21 mouse cellular contexts compared by ENCODE assay signal in genomic region chrX:20761201-20761600, GRCm38 (mm10). TPM values are rescaled to one million over a fixed set of nuclear protein-coding genes. Genes with fewer than 3 reads are reported as not detected.
DNase-seq lines count a peak whose midpoint lies in the region; TF ChIP-seq lines count a peak whose summit lies in the region.
"Had no signal": no experiment of that assay in that cellular context is flagged by ENCODE, and none has a peak within 500 bp of the region (broad histone marks: within the 10 kb centered on the region; RNA-seq: fewer than 3 reads in every experiment).

No protein-coding gene starts in this region.

- peak; percentile 63 for DNase-seq in 3134 (ENCODE audit: extremely low read depth, insufficient read length, low spot score)
- peak; percentile 18 for DNase-seq in Muller cell, postnatal 12 days (ENCODE audit: inconsistent ontology term)
- DNase-seq in lung, adult 18-20 months = no peak
- no peak for DNase-seq in heart, postnatal 10 days
- DNase-seq: adrenal gland, adult 8-10 months; adrenal gland, postnatal 14 days; adrenal gland, postnatal 36 days; B cell, adult 2 months; cerebellum, adult 11-12 months; cerebellum, adult 2 months; cerebellum, adult 9-10 months; cerebellum, postnatal 10 days; cerebellum, postnatal 25 days had no signal

- H3K4me2 ChIP-seq in myocyte (ENCODE audit: low read depth) = peak overlapping the region; percentile 12
- H3K4me2 ChIP-seq: embryonic facial prominence, embryonic 13.5 days; embryonic facial prominence, embryonic 15.5 days; forebrain, embryonic 12.5 days had no signal

- no peaks in the 10 kb centered on the region for H3K79me2 ChIP-seq in myocyte (ENCODE audit: control insufficient read depth, insufficient read depth)

- H3K36me3 ChIP-seq in myocyte (ENCODE audit: control insufficient read depth, insufficient read depth) = no peaks in the 10 kb centered on the region
- H3K36me3 ChIP-seq: embryonic facial prominence, embryonic 13.5 days; embryonic facial prominence, embryonic 15.5 days; forebrain, embryonic 10.5 days; forebrain, embryonic 12.5 days; G1E had no signal

- H3K27me3 ChIP-seq in myocyte (ENCODE audit: control insufficient read depth, insufficient read depth, insufficient read length) = no peaks in the 10 kb centered on the region
- H3K27me3 ChIP-seq: CH12.LX; embryonic facial prominence, embryonic 13.5 days; embryonic facial prominence, embryonic 15.5 days; forebrain, embryonic 12.5 days had no signal

- no peak overlapping the region for H3K4me3 ChIP-seq in myocyte
- H3K4me3 ChIP-seq: embryonic facial prominence, embryonic 13.5 days; embryonic facial prominence, embryonic 15.5 days; erythroblast, embryonic 14.5 days; forebrain, embryonic 10.5 days; forebrain, embryonic 12.5 days had no signal

- TF ChIP-seq POLR2A in myocyte (IDR thresholded peaks at IDR 0.05; ENCODE audit: insufficient read length, low read depth) = no peak

- intact Hi-C loops in heart, postnatal 10 days (cut with DNase I) = no loop called here

- H3ac ChIP-seq in myocyte (ENCODE audit: control insufficient read depth, insufficient read length) = no peak overlapping the region

TF ChIP-seq in myocyte, 11 proteins besides CTCF, POLR2A, EP300 and RAD21:
- TF ChIP-seq POLR2AphosphoS2 (IDR thresholded peaks at IDR 0.05; ENCODE audit: insufficient read length, low read depth) (no peak), E2F4 (IDR thresholded peaks at IDR 0.05; ENCODE audit: insufficient read depth) (no peak), TCF3 (IDR thresholded peaks at IDR 0.05; ENCODE audit: insufficient read length, low read depth) (no peak), TCF12 (IDR thresholded peaks at IDR 0.05; ENCODE audit: insufficient read depth, poor library complexity, severe bottlenecking) (no peak), REST (IDR thresholded peaks at IDR 0.05; ENCODE audit: insufficient read depth, insufficient read length) (no peak), USF1 (IDR thresholded peaks at IDR 0.05; ENCODE audit: low read depth) (no peak), MYOD1 (IDR thresholded peaks at IDR 0.05; ENCODE audit: control insufficient read depth in 1 of 3, insufficient read length in 2 of 3, low read depth in 2 of 3) (no peak), MAX (IDR thresholded peaks at IDR 0.05; ENCODE audit: low read depth) (no peak), CEBPB (IDR thresholded peaks at IDR 0.05; ENCODE audit: insufficient read depth, poor library complexity, severe bottlenecking) (no peak), SRF (IDR thresholded peaks at IDR 0.05; ENCODE audit: control insufficient read depth, insufficient read length, low read depth) (no peak)

RNA-seq across cellular contexts. Expression of gene Araf, which starts 36.4 kb away (rescaled TPM):
- 66.5 TPM for polyA plus RNA-seq in myocyte (2012; fragmentation: generic; extraction: Trizol)
- 10 to 100 TPM; 84.4 to 85.1 TPM for total RNA-seq in heart, postnatal 10 days (2021)

RNA-seq across cellular contexts. Expression of gene Usp11, which starts 57.5 kb away (rescaled TPM):
- 24.5 TPM for polyA plus RNA-seq in myocyte (2012; fragmentation: generic; extraction: Trizol)
- 10 to 100 TPM; 10.8 to 11.0 TPM for total RNA-seq in heart, postnatal 10 days (2021)

Comparison
In these comparisons a context has a peak if more than half of its experiments do, and no peak if none do; other contexts are left out.
1. DNase-seq: peak in 3134 (single experiment) and Muller cell, postnatal 12 days (single experiment); none in lung, adult 18-20 months (0 of 2) and heart, postnatal 10 days (0 of 2).